Mouse (Mus musculus) effector memory CD4-positive, alpha-beta T cell, adult 5 months (primary cell): ENCODE measurements around the gene Samt3. TPM values are rescaled to one million over a fixed set of nuclear protein-coding genes. Genes with fewer than 3 reads are reported as not detected.

ENCODE experiments used
- polyA plus RNA-seq: library from polyadenylated mRNA; unstranded; fragments of 100-300 nt; shearing (Covaris generic); gene quantifications from one replicate; pipeline ENCODE4 v1.2.1, GENCODE M21; 2017

Samt3 gene
- polyA plus RNA-seq = not detected

DNA sequence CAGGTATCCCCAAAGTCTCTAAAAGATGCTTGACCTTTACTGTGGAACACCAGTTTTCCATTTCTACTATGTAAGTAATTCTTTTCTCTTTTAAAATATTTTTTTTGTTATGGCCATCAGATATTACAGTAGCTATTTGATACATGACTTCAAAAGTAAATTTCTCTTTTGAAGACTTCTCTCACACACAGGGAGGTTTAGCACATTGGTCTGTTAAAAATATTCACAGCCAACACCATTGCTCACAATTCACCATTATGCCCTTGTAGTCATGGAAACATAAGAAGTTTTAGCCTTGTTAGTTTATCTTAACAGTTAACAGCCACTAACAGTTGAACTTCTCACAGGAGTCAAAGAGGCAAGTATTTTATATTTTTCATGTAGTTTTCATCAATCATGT lies at the start of gene Samt3:
Samt3 (plus strand) TSS at position 301 of the 400 bp plus-strand sequence.

Other genes starting within 250 kb of the Samt3 start
- 9.9 TPM for gene 5430427O19Rik, start 173.8 kb upstream of the Samt3 start, polyA plus RNA-seq
- gene Nr0b1, start 147.6 kb downstream of the Samt3 start, polyA plus RNA-seq = not detected